Mouse (Mus musculus): Measurements from ENCODE around the gene Pdcd7.

DNA sequence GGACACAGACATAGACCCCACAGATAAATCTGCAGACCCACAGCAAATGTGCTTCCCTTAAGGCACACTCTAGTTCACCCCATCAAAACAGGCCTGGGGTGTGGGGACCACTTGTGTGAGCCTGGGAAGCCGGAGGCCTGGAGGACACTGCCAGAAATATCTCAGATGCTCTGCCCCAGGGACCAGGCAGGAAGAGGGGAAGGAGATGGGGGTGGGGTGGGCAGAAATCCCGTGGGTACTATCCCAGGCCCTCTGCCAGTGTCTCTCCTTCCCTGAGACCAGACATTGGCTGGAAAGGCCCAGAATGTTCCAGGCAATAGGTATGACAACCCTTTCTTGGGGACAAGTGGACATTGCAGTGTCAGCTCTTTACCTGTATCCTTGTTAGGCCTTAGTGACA, 47.7 kb downstream of the Pdcd7 start:
- TF ChIP-seq CTCF (IDR thresholded peaks at IDR 0.05; ENCODE audit: control insufficient read depth, insufficient read depth, insufficient replicate concordance, low read depth, low read length) (no peak), POLR2A (IDR thresholded peaks at IDR 0.05; ENCODE audit: control insufficient read depth, low read depth, low read length) (no peak)
